Comparison of ENCODE assay signal across 8 mouse cellular contexts in the genomic region with DNA sequence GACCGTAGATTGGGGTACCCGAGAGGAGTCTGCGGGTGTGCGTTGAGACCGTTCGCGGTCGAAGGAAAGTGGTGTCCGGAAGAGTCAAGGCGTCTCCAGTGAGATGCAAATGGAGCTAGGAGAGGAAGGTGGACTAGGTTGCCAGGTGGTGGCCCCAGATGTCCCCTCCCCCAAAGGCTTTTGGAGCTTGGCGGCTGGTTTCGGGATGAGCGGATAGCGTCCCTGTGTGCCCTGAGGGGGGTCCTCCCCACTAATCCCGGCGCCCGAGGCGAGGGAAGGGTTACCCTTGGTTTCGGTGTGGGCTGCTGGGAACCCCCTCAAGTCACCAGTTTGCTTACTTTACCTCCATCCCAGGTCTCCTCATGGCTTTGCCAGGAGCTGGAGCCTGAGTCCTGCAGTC. TPM values are rescaled to one million over a fixed set of nuclear protein-coding genes. Genes with fewer than 3 reads are reported as not detected.
A peak's percentile ranks its signal among the peaks of the same experiment; 100 is the strongest.
DNase-seq lines count a peak whose midpoint lies in the region; ATAC-seq lines count a peak whose summit lies in the region.

No protein-coding gene starts in this region.

- peak overlapping the region; percentile 61; the same call in 1 of the 2 replicates for H3K9ac ChIP-seq in heart, embryonic 16.5 days (ENCODE audit: low read length)
- H3K9ac ChIP-seq in liver, embryonic 16.5 days (ENCODE audit: low read depth, low read length) = peak overlapping the region; percentile 53

- no peaks in the 10 kb centered on the region for H3K36me3 ChIP-seq in heart, embryonic 16.5 days (ENCODE audit: control insufficient read depth, insufficient read depth)
- no peaks in the 10 kb centered on the region for H3K36me3 ChIP-seq in hindbrain, embryonic 10.5 days
- no peaks in the 10 kb centered on the region for H3K36me3 ChIP-seq in liver, embryonic 16.5 days (ENCODE audit: control insufficient read depth, insufficient read depth)

- H3K9me3 ChIP-seq in heart, embryonic 16.5 days (replicated peaks; ENCODE audit: control insufficient read depth, low read length) = no peaks in the 10 kb centered on the region
- no peaks in the 10 kb centered on the region for H3K9me3 ChIP-seq in hindbrain, embryonic 10.5 days
- H3K9me3 ChIP-seq in liver, embryonic 16.5 days (replicated peaks; ENCODE audit: control insufficient read depth, low read length) = no peaks in the 10 kb centered on the region

- no peak overlapping the region for H3K27ac ChIP-seq in heart, embryonic 16.5 days (ENCODE audit: low read length)
- H3K27ac ChIP-seq in hindbrain, embryonic 10.5 days = 0 out of 2 replicates have a peak overlapping the region, but pooled peaks have one; percentile 73
- no peak overlapping the region for H3K27ac ChIP-seq in liver, embryonic 16.5 days (ENCODE audit: low read length)

- peak overlapping the region; percentile 92 for H3K4me2 ChIP-seq in heart, embryonic 16.5 days (ENCODE audit: low read depth, low read length)
- peak overlapping the region; percentile 51 for H3K4me2 ChIP-seq in liver, embryonic 16.5 days (ENCODE audit: low read depth, low read length)

- peak overlapping the region; percentile 67 for H3K4me3 ChIP-seq in heart, embryonic 16.5 days (ENCODE audit: low read length)
- peak overlapping the region; percentile 63 for H3K4me3 ChIP-seq in hindbrain, embryonic 10.5 days
- H3K4me3 ChIP-seq in liver, embryonic 16.5 days (ENCODE audit: low read depth, low read length) = peak overlapping the region; percentile 64

- no peak for DNase-seq in heart, postnatal 10 days
- DNase-seq in ZHBTc4 (ENCODE audit: low read depth, low spot score) = peak; percentile 61
- DNase-seq in hindbrain, embryonic 10.5 days (ENCODE audit: low spot score) = peak; percentile 19
- DNase-seq in adrenal gland, postnatal 25 days = no peak
- DNase-seq in left cerebral cortex, postnatal 4 days = no peak

- 2% methylated on average over 19 of the region's 19 CpGs for WGBS in heart, embryonic 16.5 days
- WGBS in hindbrain, embryonic 10.5 days = under 1% methylated on average over 19 of the region's 19 CpGs
- 1% methylated on average over 19 of the region's 19 CpGs for WGBS in liver, embryonic 16.5 days (ENCODE audit: insufficient replicate concordance)

- peaks cover 42% of the 10 kb centered on the region for H3K27me3 ChIP-seq in heart, embryonic 16.5 days (ENCODE audit: control insufficient read depth, insufficient read depth, low read length)
- peaks cover 82% of the 10 kb centered on the region for H3K27me3 ChIP-seq in hindbrain, embryonic 10.5 days (ENCODE audit: insufficient read depth, poor library complexity, severe bottlenecking)
- H3K27me3 ChIP-seq in liver, embryonic 16.5 days (ENCODE audit: control insufficient read depth, insufficient read depth, low read depth, low read length) = peaks cover 35% of the 10 kb centered on the region

- intact Hi-C loops in heart, postnatal 10 days (cut with DNase I) = no loop called here
- intact Hi-C loops in left cerebral cortex, postnatal 4 days (cut with DNase I) = no loop called here

- peaks cover 6% of the 10 kb centered on the region for H3K4me1 ChIP-seq in heart, embryonic 16.5 days (ENCODE audit: control insufficient read depth, insufficient read depth, low read length)
- H3K4me1 ChIP-seq in hindbrain, embryonic 10.5 days (replicated peaks) = peaks cover 37% of the 10 kb centered on the region
- H3K4me1 ChIP-seq in liver, embryonic 16.5 days (ENCODE audit: control insufficient read depth, low read depth, low read length) = no peaks in the 10 kb centered on the region; the same call in none of the 2 replicates

- ATAC-seq in heart, embryonic 16.5 days (replicated peaks; ENCODE audit: extremely low read depth, insufficient read depth, low FRiP score) = no peak
- ATAC-seq in liver, embryonic 16.5 days (ENCODE audit: low read depth) = no peak
- ATAC-seq in inflammation-experienced regulatory T-cells, adult 6 months = no peak

RNA-seq across cellular contexts. Expression of a gene that starts 0.8 kb away (rescaled TPM):
- polyA plus RNA-seq in heart, embryonic 16.5 days (2015; fragmentation: Nextera tagmentation; extraction: Ambion mirVana) = 11.9 and 18.5 TPM in 2 replicates
- under 1 TPM; 0.07 to 0.26 TPM for total RNA-seq in heart, postnatal 10 days (2021)
- polyA plus RNA-seq in hindbrain, embryonic 10.5 days (2016; fragmentation: Nextera tagmentation; extraction: Ambion mirVana) = 9.0 and 10.5 TPM in 2 replicates
- polyA plus RNA-seq in liver, embryonic 16.5 days (2015; fragmentation: Nextera tagmentation; extraction: Ambion mirVana) = 22.9 and 26.5 TPM in 2 replicates
- total RNA-seq in adrenal gland, postnatal 25 days (2021) = 0.06 and 0.48 TPM in 2 replicates
- polyA plus RNA-seq in inflammation-experienced regulatory T-cells, adult 6 months (2017; shearing (Covaris generic)) = 1 to 10 TPM in 2 of 3 experiments, under 1 TPM in 1; 0.26 to 2.4 (median 1.1) TPM
- total RNA-seq in left cerebral cortex, postnatal 4 days (2021) = 1 to 10 TPM; 4.1 to 4.2 TPM

RNA-seq across cellular contexts. Expression of a gene that starts 30.7 kb away (rescaled TPM):
- polyA plus RNA-seq in heart, embryonic 16.5 days (2015; fragmentation: Nextera tagmentation; extraction: Ambion mirVana) = 6.8 and 24.5 TPM in 2 replicates
- 100 to 1,000 TPM; 112 to 113 TPM for total RNA-seq in heart, postnatal 10 days (2021)
- 6.2 and 8.0 TPM in 2 replicates for polyA plus RNA-seq in hindbrain, embryonic 10.5 days (2016; fragmentation: Nextera tagmentation; extraction: Ambion mirVana)
- polyA plus RNA-seq in liver, embryonic 16.5 days (2015; fragmentation: Nextera tagmentation; extraction: Ambion mirVana) = 6.8 and 7.2 TPM in 2 replicates
- total RNA-seq in adrenal gland, postnatal 25 days (2021) = 101 and 113 TPM in 2 replicates
- polyA plus RNA-seq in inflammation-experienced regulatory T-cells, adult 6 months (2017; shearing (Covaris generic)) = 100 to 1,000 TPM in 1 of 3 experiments, 10 to 100 TPM in 2; 67.0 to 101 (median 94.0) TPM
- 100 to 1,000 TPM; 117 to 133 TPM for total RNA-seq in left cerebral cortex, postnatal 4 days (2021)

Comparison
In these comparisons a context has a peak if more than half of its experiments do, and no peak if none do; other contexts are left out.
1. DNase-seq: peak in ZHBTc4 (single experiment) and hindbrain, embryonic 10.5 days (single experiment); none in heart, postnatal 10 days (0 of 2), adrenal gland, postnatal 25 days (single experiment) and left cerebral cortex, postnatal 4 days (single experiment).
2. Peak in every context shown above with its lines, with median percentiles within 50 percentile points of each other: H3K4me3 ChIP-seq.